Mouse (Mus musculus): ENCODE data around the gene Hivep2. TPM values are rescaled to one million over a fixed set of nuclear protein-coding genes. Genes with fewer than 3 reads are reported as not detected.
A peak's percentile ranks its signal among the peaks of the same experiment; 100 is the strongest.

The Hivep2 gene
- polyA plus RNA-seq, 1 experiment from 2014 or later, result 11.7 TPM

- Histone ChIP-seq H3K9ac (replicated peaks) (peak overlapping the region; percentile 97), H3K27ac (replicated peaks) (peak overlapping the region; percentile 99; the same call in 1 of the 2 replicates), H3K36me3 (no peaks in the 10 kb centered on the region), H3K4me3 (replicated peaks) (peak overlapping the region; percentile 84), H3K9me3 (replicated peaks) (no peaks in the 10 kb centered on the region), H3K4me1 (peaks cover 12% of the 10 kb centered on the region), H3K4me2 (peak overlapping the region; percentile 98), H3K27me3 (replicated peaks) (peaks cover 2% of the 10 kb centered on the region; the same call in 1 of the 2 replicates)
- 5% methylated on average over 8 of the region's 8 CpGs for WGBS
- ATAC-seq (ENCODE audit: low FRiP score), result no peak
Observed at GRCm38 (mm10) chr10:13963908-13964500, 1.9 kb upstream of the Hivep2 start.

GRCm38 (mm10) chr10:13964501-13965281 lies 1.2 kb upstream of the Hivep2 start:
- Histone ChIP-seq H3K27ac (replicated peaks) (peak overlapping the region; percentile 99), H3K4me1 (peaks cover 13% of the 10 kb centered on the region), H3K36me3 (no peaks in the 10 kb centered on the region), H3K9ac (replicated peaks) (peak overlapping the region; percentile 97), H3K9me3 (replicated peaks) (no peaks in the 10 kb centered on the region), H3K4me3 (replicated peaks) (peak overlapping the region; percentile 84), H3K27me3 (replicated peaks) (peaks cover 2% of the 10 kb centered on the region; the same call in 1 of the 2 replicates), H3K4me2 (peak overlapping the region; percentile 98)
- WGBS, result under 1% methylated on average over 65 of the region's 65 CpGs
- peak; percentile 19 for ATAC-seq (ENCODE audit: low FRiP score)

DNA sequence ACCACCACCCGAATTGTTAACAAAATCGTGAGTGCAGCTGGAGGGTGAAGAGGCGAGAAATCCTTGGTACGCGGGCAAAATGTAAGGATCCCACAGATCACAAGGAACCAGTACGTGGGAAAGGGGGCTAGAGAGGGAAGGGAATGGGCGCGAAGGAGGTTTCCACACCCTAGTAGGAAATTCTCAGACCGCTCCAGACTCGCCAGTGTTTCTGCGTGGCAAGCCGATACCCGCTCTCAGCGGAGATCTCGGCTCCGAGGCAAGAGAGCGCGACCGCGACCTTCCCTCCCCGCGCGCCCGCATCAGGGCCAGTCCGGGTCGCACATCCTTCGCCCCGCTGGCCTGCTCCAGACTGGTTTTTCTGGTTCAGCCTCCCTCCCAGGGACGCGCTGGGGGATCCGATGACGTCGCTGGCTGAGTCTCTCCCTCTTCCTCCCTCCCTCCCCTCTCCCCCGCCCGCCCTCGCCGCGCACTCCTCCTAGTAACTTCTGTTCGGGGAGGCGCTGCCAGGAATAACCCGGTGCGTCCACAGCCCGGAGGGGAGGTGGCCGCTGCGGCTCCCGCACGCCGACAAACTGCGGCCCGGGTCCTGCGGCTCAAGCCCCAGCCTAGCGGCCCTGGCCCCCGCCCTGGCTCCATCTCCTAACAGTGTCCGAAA lies 430 bp upstream of the Hivep2 start:
- Histone ChIP-seq H3K9ac (replicated peaks) (peak overlapping the region; percentile 97), H3K36me3 (no peaks in the 10 kb centered on the region), H3K4me2 (peak overlapping the region; percentile 98), H3K4me3 (replicated peaks) (peak overlapping the region; percentile 84), H3K9me3 (replicated peaks) (no peaks in the 10 kb centered on the region), H3K27me3 (replicated peaks) (peaks cover 2% of the 10 kb centered on the region; the same call in 1 of the 2 replicates), H3K4me1 (peaks cover 13% of the 10 kb centered on the region), H3K27ac (replicated peaks) (peak overlapping the region; percentile 99)
- 0% methylated on average over 47 of the region's 54 CpGs for WGBS
- ATAC-seq (ENCODE audit: low FRiP score), result peak; percentile 75

DNA sequence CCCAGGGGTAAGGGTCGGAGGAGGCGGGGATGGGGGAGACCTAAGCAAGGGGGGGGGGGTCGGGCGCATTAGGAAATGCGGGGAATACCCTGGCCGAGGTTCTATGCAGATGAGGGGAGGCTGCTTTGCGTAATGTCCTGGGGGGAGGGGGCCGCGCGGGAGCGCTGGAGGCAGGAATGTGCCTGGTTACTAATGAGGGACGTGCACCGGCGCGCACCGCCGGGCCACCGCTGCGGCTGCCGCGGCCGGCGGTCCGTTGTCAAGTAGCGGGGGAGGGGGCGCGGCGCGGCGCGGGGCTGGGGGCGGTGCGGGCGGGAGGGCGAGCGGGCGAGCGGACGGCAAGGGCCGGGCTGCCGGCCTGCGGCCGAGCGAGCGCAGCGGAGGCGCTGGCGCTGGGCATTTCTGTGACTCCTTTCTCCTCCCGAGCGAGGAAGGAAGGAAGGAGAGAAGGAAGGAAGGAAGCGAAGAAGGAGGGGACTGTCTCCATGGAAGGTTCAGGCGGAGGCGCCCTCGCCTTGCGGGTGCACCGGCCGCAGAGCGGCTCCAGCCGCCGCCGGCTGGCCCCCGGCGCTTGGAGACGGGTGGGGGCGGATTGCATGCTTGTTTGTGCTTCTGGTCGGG lies 1.1 kb downstream of the Hivep2 start:
- Histone ChIP-seq H3K9me3 (replicated peaks) (no peaks in the 10 kb centered on the region), H3K4me3 (replicated peaks) (peak overlapping the region; percentile 84), H3K27ac (replicated peaks) (peak overlapping the region; percentile 99), H3K9ac (replicated peaks) (peak overlapping the region; percentile 97), H3K36me3 (no peaks in the 10 kb centered on the region), H3K4me1 (peaks cover 13% of the 10 kb centered on the region), H3K27me3 (replicated peaks) (peaks cover 2% of the 10 kb centered on the region; the same call in 1 of the 2 replicates), H3K4me2 (peak overlapping the region; percentile 98)
- ATAC-seq (ENCODE audit: low FRiP score), result peak; percentile 63
- 1% methylated on average over 58 of the region's 66 CpGs for WGBS

DNA sequence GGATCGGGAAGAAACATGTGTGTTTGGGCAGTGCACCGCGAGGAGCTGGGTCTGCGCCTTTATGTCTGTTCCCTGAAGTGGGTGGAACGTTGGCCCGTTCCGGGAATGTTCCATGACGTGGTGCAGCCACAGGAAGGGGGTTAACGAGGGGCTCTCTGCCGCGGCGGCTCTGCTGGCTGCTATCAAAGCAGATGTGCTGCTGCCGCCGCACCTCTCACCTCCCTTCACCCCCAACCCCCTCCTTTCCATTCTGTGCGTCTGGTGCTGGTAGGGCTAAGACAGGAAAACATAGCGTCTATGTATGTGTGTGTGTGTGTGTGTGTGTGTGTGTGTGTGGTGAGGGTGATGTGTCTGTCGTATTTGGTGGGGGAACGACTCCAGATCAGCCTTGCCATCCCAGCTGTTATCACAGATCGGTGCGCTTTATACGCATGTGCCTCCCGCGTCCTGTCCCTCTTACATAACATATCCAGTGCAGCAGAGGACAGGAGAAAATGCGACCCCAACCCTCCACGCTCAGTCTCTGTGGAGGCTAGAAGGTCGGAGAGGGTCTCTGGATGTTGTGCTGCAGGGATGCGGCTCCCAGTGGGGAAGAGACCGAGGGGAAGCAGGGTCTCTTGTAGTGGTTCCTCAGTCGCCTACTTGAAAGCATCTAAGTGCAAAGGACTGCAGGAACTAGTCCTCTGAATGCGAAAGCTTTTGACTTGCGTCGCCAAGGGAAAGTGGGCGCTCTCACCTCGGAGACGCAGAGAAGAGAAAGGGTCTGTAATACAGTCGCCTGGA lies 1.8 kb downstream of the Hivep2 start:
- H3K4me1 ChIP-seq, result peaks cover 13% of the 10 kb centered on the region
- peak; percentile 74 for ATAC-seq (ENCODE audit: low FRiP score)
- H3K4me3 ChIP-seq (replicated peaks), result peak overlapping the region; percentile 84
- H3K27ac ChIP-seq (replicated peaks), result peak overlapping the region; percentile 99
- peak overlapping the region; percentile 98 for H3K4me2 ChIP-seq
- no peaks in the 10 kb centered on the region for H3K36me3 ChIP-seq
- peak overlapping the region; percentile 97 for H3K9ac ChIP-seq (replicated peaks)
- H3K9me3 ChIP-seq (replicated peaks), result no peaks in the 10 kb centered on the region
- H3K27me3 ChIP-seq (replicated peaks), result peaks cover 2% of the 10 kb centered on the region; the same call in 1 of the 2 replicates
- WGBS, result under 1% methylated on average over 36 of the region's 36 CpGs

- peak overlapping the region; percentile 84 for H3K4me3 ChIP-seq (replicated peaks)
- peaks cover 13% of the 10 kb centered on the region for H3K4me1 ChIP-seq
- peak overlapping the region; percentile 97 for H3K9ac ChIP-seq (replicated peaks)
- H3K9me3 ChIP-seq (replicated peaks), result no peaks in the 10 kb centered on the region
- no peaks in the 10 kb centered on the region for H3K27me3 ChIP-seq (replicated peaks)
- H3K27ac ChIP-seq (replicated peaks), result peak overlapping the region; percentile 99
- peak overlapping the region; percentile 98 for H3K4me2 ChIP-seq
- WGBS, result 4% methylated on average over 5 of the region's 5 CpGs
- no peaks in the 10 kb centered on the region for H3K36me3 ChIP-seq
- no peak for ATAC-seq (ENCODE audit: low FRiP score)
Observed at GRCm38 (mm10) chr10:13968234-13968555, 2.3 kb downstream of the Hivep2 start.

GRCm38 (mm10) chr10:13968989-13969388 lies 3.1 kb downstream of the Hivep2 start:
- Histone ChIP-seq H3K27ac (replicated peaks) (no peak overlapping the region), H3K4me1 (peaks cover 18% of the 10 kb centered on the region), H3K4me2 (peak overlapping the region; percentile 98), H3K36me3 (no peaks in the 10 kb centered on the region), H3K9me3 (replicated peaks) (no peaks in the 10 kb centered on the region), H3K27me3 (replicated peaks) (no peaks in the 10 kb centered on the region), H3K4me3 (replicated peaks) (peak overlapping the region; percentile 17), H3K9ac (replicated peaks) (no peak overlapping the region)
- no peak for ATAC-seq (ENCODE audit: low FRiP score)
- 19% methylated on average over 8 of the region's 8 CpGs for WGBS

- H3K9ac ChIP-seq (replicated peaks), result no peak overlapping the region
- peaks cover 17% of the 10 kb centered on the region for H3K4me1 ChIP-seq
- ATAC-seq (ENCODE audit: low FRiP score), result no peak
- no peaks in the 10 kb centered on the region for H3K36me3 ChIP-seq
- no peak overlapping the region for H3K4me3 ChIP-seq (replicated peaks)
- H3K27me3 ChIP-seq (replicated peaks), result no peaks in the 10 kb centered on the region
- WGBS, result 83% methylated on average over 3 of the region's 3 CpGs
- H3K27ac ChIP-seq (replicated peaks), result no peak overlapping the region
- H3K9me3 ChIP-seq (replicated peaks), result no peaks in the 10 kb centered on the region
- no peak overlapping the region for H3K4me2 ChIP-seq
Observed at GRCm38 (mm10) chr10:13970321-13970720, 4.4 kb downstream of the Hivep2 start.

GRCm38 (mm10) chr10:13971268-13971667 lies 5.4 kb downstream of the Hivep2 start:
- Histone ChIP-seq H3K27me3 (replicated peaks) (no peaks in the 10 kb centered on the region), H3K27ac (replicated peaks) (no peak overlapping the region), H3K36me3 (no peaks in the 10 kb centered on the region), H3K9me3 (replicated peaks) (no peaks in the 10 kb centered on the region), H3K4me3 (replicated peaks) (no peak overlapping the region), H3K4me2 (no peak overlapping the region), H3K9ac (replicated peaks) (no peak overlapping the region), H3K4me1 (peaks cover 17% of the 10 kb centered on the region)
- no peak for ATAC-seq (ENCODE audit: low FRiP score)
- WGBS, result 33% methylated on average over 5 of the region's 5 CpGs

GRCm38 (mm10) chr10:13973563-13974179 lies 7.8 kb downstream of the Hivep2 start:
- 54% methylated on average over 7 of the region's 7 CpGs for WGBS
- H3K36me3 ChIP-seq, result no peaks in the 10 kb centered on the region
- no peak overlapping the region for H3K27ac ChIP-seq (replicated peaks)
- peaks cover 12% of the 10 kb centered on the region for H3K4me1 ChIP-seq
- no peak overlapping the region for H3K4me3 ChIP-seq (replicated peaks)
- no peak for ATAC-seq (ENCODE audit: low FRiP score)
- no peak overlapping the region for H3K9ac ChIP-seq (replicated peaks)
- no peaks in the 10 kb centered on the region for H3K9me3 ChIP-seq (replicated peaks)
- H3K4me2 ChIP-seq, result no peak overlapping the region
- no peaks in the 10 kb centered on the region for H3K27me3 ChIP-seq (replicated peaks)
